In genomic region chr14:34303265-34303680, GRCm38 (mm10) we compare ENCODE assay signal across 20 mouse cellular contexts. TPM values are rescaled to one million over a fixed set of nuclear protein-coding genes. Genes with fewer than 3 reads are reported as not detected.
DNase-seq lines count a peak whose midpoint lies in the region; ATAC-seq and TF ChIP-seq lines count a peak whose summit lies in the region.
"Had no signal": no experiment of that assay in that cellular context is flagged by ENCODE, and none has a peak within 500 bp of the region (broad histone marks: within the 10 kb centered on the region; RNA-seq: fewer than 3 reads in every experiment).

No protein-coding gene starts in this region.

- ATAC-seq in liver, embryonic 11.5 days (replicated peaks; ENCODE audit: low FRiP score), result no peak
- no peak for ATAC-seq in hindbrain, postnatal 0 days
- ATAC-seq: midbrain, embryonic 13.5 days had no signal

- no peak overlapping the region for H3K4me3 ChIP-seq in liver, embryonic 11.5 days (ENCODE audit: low read depth, low read length)
- H3K4me3 ChIP-seq in small intestine, adult 2 months (ENCODE audit: low read depth, low read length), result no peak overlapping the region
- H3K4me3 ChIP-seq in hindbrain, postnatal 0 days (ENCODE audit: low read length), result no peak overlapping the region
- H3K4me3 ChIP-seq: embryonic facial prominence, embryonic 13.5 days; forebrain, embryonic 10.5 days; hindbrain, embryonic 12.5 days; midbrain, embryonic 13.5 days had no signal

- no peak for TF ChIP-seq POLR2A in small intestine, adult 2 months (IDR thresholded peaks at IDR 0.05; ENCODE audit: low read depth, low read length)

- peak; percentile 94 for DNase-seq in heart, adult 11 months
- no peak for DNase-seq in heart, postnatal 25 days (ENCODE audit: low spot score)
- no peak for DNase-seq in liver, embryonic 11.5 days (ENCODE audit: low spot score)
- DNase-seq in liver, result no peak
- peak; percentile 56 for DNase-seq in kidney, postnatal 10 days
- DNase-seq in left cerebral cortex, postnatal 25 days (ENCODE audit: low spot score in 2 of 2), result no peak
- DNase-seq in hindbrain, postnatal 0 days (ENCODE audit: low spot score), result no peak
- DNase-seq: cerebellum, adult 11 months; lung, postnatal 36 days; thymus, postnatal 4 days had no signal

- no peak for TF ChIP-seq CTCF in small intestine, adult 2 months (IDR thresholded peaks at IDR 0.05; ENCODE audit: extremely low read depth, insufficient read length, insufficient replicate concordance, low read depth, low read length)
- TF ChIP-seq CTCF in hindbrain, postnatal 0 days (IDR thresholded peaks at IDR 0.05; ENCODE audit: low read depth), result no peak

- intact Hi-C loops in heart, postnatal 25 days (cut with DNase I), result no loop called here
- intact Hi-C loops in left cerebral cortex, postnatal 25 days (cut with DNase I), result no loop called here

- no peak overlapping the region for H3K9ac ChIP-seq in liver, embryonic 11.5 days (ENCODE audit: low read depth, low read length)
- no peak overlapping the region for H3K9ac ChIP-seq in hindbrain, postnatal 0 days (replicated peaks; ENCODE audit: low read length)
- H3K9ac ChIP-seq: embryonic facial prominence, embryonic 13.5 days; hindbrain, embryonic 12.5 days; liver, embryonic 14.5 days; midbrain, embryonic 13.5 days had no signal

- 0 out of 2 replicates have a peak overlapping the region, but pooled peaks have one; percentile 7 for H3K27ac ChIP-seq in liver, embryonic 11.5 days (ENCODE audit: low read depth, low read length)
- peak overlapping the region; percentile 77 for H3K27ac ChIP-seq in small intestine, adult 2 months (ENCODE audit: insufficient read depth, low read depth, low read length)
- H3K27ac ChIP-seq in hindbrain, postnatal 0 days, result no peak overlapping the region; the same call in 1 of the 2 replicates
- H3K27ac ChIP-seq: embryonic facial prominence, embryonic 13.5 days; forebrain, embryonic 10.5 days; hindbrain, embryonic 12.5 days; liver, embryonic 14.5 days; midbrain, embryonic 13.5 days had no signal

- H3K9me3 ChIP-seq in liver, embryonic 11.5 days (ENCODE audit: control insufficient read depth, low read length), result no peaks in the 10 kb centered on the region
- H3K9me3 ChIP-seq in hindbrain, postnatal 0 days (ENCODE audit: low read length), result no peaks in the 10 kb centered on the region
- H3K9me3 ChIP-seq: embryonic facial prominence, embryonic 13.5 days; forebrain, embryonic 10.5 days; hindbrain, embryonic 12.5 days; midbrain, embryonic 13.5 days had no signal

- 27% methylated on average over 5 of the region's 5 CpGs for WGBS in liver, embryonic 11.5 days
- WGBS in small intestine, adult 2 months, result 20% methylated on average over 5 of the region's 5 CpGs
- 46% methylated on average over 5 of the region's 5 CpGs for WGBS in hindbrain, postnatal 0 days

- H3K36me3 ChIP-seq in liver, embryonic 11.5 days (ENCODE audit: control insufficient read depth, insufficient read depth, low read length), result 0 out of 2 replicates have a peak, but pooled peaks cover 2% of the 10 kb centered on the region
- H3K36me3 ChIP-seq in small intestine, adult 2 months (ENCODE audit: control insufficient read depth, insufficient read depth, low read length), result no peaks in the 10 kb centered on the region
- H3K36me3 ChIP-seq in hindbrain, postnatal 0 days (ENCODE audit: insufficient read depth, low read length), result no peaks in the 10 kb centered on the region
- H3K36me3 ChIP-seq: forebrain, embryonic 10.5 days; hindbrain, embryonic 12.5 days; midbrain, embryonic 13.5 days had no signal

- H3K4me2 ChIP-seq in liver, embryonic 11.5 days, result no peak overlapping the region
- no peak overlapping the region for H3K4me2 ChIP-seq in hindbrain, postnatal 0 days (ENCODE audit: low read depth, low read length)
- H3K4me2 ChIP-seq: embryonic facial prominence, embryonic 13.5 days; hindbrain, embryonic 12.5 days; midbrain, embryonic 13.5 days had no signal

- H3K27me3 ChIP-seq in liver, embryonic 11.5 days (replicated peaks; ENCODE audit: control insufficient read depth, insufficient read depth, low read length), result no peaks in the 10 kb centered on the region
- H3K27me3 ChIP-seq in small intestine, adult 2 months (ENCODE audit: control insufficient read depth, insufficient read depth, low read length), result no peaks in the 10 kb centered on the region
- H3K27me3 ChIP-seq in hindbrain, postnatal 0 days (ENCODE audit: insufficient read depth, low read length), result no peaks in the 10 kb centered on the region
- H3K27me3 ChIP-seq: embryonic facial prominence, embryonic 13.5 days; hindbrain, embryonic 12.5 days; midbrain, embryonic 13.5 days had no signal

- no peaks in the 10 kb centered on the region for H3K4me1 ChIP-seq in liver, embryonic 11.5 days (replicated peaks; ENCODE audit: control insufficient read depth, insufficient read depth, low read length)
- H3K4me1 ChIP-seq in small intestine, adult 2 months (ENCODE audit: control insufficient read depth, insufficient read depth, insufficient read length, low read length), result peaks cover 29% of the 10 kb centered on the region; the same call in 1 of the 2 replicates
- H3K4me1 ChIP-seq in hindbrain, postnatal 0 days (ENCODE audit: insufficient read depth, low read length), result no peaks in the 10 kb centered on the region
- H3K4me1 ChIP-seq: forebrain, embryonic 10.5 days; hindbrain, embryonic 12.5 days; midbrain, embryonic 13.5 days had no signal

RNA-seq across cellular contexts. Expression of gene Shld2, which starts 7.0 kb away (rescaled TPM):
- total RNA-seq in heart, postnatal 25 days (2021), result 1 to 10 TPM; 8.3 to 8.4 TPM
- polyA plus RNA-seq in liver, embryonic 11.5 days (2014; fragmentation: Nextera tagmentation; extraction: Ambion mirVana), result 10.5 and 15.4 TPM in 2 replicates
- polyA plus RNA-seq in small intestine, adult 2 months (2012; rRNA removed), result 0.19 and 0.79 TPM in 2 replicates
- total RNA-seq in left cerebral cortex, postnatal 25 days (2021), result 10 to 100 TPM; 11.9 to 12.5 TPM
- total RNA-seq in hindbrain, postnatal 0 days (2014; rRNA removed), result 4.0 and 5.8 TPM in 2 replicates
- 9.2 and 11.4 TPM in 2 replicates for polyA plus RNA-seq in hindbrain, postnatal 0 days (2015; fragmentation: Nextera tagmentation; extraction: Ambion mirVana)

RNA-seq across cellular contexts. Expression of gene Glud1, which starts 7.3 kb away (rescaled TPM):
- total RNA-seq in heart, postnatal 25 days (2021), result 100 to 1,000 TPM; 126 to 142 TPM
- polyA plus RNA-seq in liver, embryonic 11.5 days (2014; fragmentation: Nextera tagmentation; extraction: Ambion mirVana), result 182 and 192 TPM in 2 replicates
- polyA plus RNA-seq in small intestine, adult 2 months (2012; rRNA removed), result 33.8 and 223 TPM in 2 replicates
- total RNA-seq in left cerebral cortex, postnatal 25 days (2021), result 100 to 1,000 TPM; 267 to 275 TPM
- 243 and 272 TPM in 2 replicates for total RNA-seq in hindbrain, postnatal 0 days (2014; rRNA removed)
- polyA plus RNA-seq in hindbrain, postnatal 0 days (2015; fragmentation: Nextera tagmentation; extraction: Ambion mirVana), result 143 and 153 TPM in 2 replicates

RNA-seq across cellular contexts. Expression of gene Fam25c, which starts 52.0 kb away (rescaled TPM):
- not detected for total RNA-seq in heart, postnatal 25 days (2021)
- polyA plus RNA-seq in liver, embryonic 11.5 days (2014; fragmentation: Nextera tagmentation; extraction: Ambion mirVana), result 0.66 TPM in 1 of 2 replicates, not detected in the other
- not detected in 2 replicates for polyA plus RNA-seq in small intestine, adult 2 months (2012; rRNA removed)
- total RNA-seq in left cerebral cortex, postnatal 25 days (2021), result not detected
- not detected in 2 replicates for total RNA-seq in hindbrain, postnatal 0 days (2014; rRNA removed)
- not detected in 2 replicates for polyA plus RNA-seq in hindbrain, postnatal 0 days (2015; fragmentation: Nextera tagmentation; extraction: Ambion mirVana)
- total RNA-seq: common myeloid progenitor, adult 5-6 weeks; layer of hippocampus, adult 18-20 months; left cerebral cortex, adult 18-20 months; MEL had no signal
- polyA plus RNA-seq: forebrain, embryonic 10.5 days; hindbrain, embryonic 12.5 days; midbrain, embryonic 13.5 days had no signal

Comparison
In these comparisons a context has a peak if more than half of its experiments do, and no peak if none do; other contexts are left out.
1. DNase-seq: peak in heart, adult 11 months (single experiment) and kidney, postnatal 10 days (single experiment); none in heart, postnatal 25 days (single experiment), liver, embryonic 11.5 days (single experiment), liver (single experiment), left cerebral cortex, postnatal 25 days (0 of 2) and hindbrain, postnatal 0 days (single experiment).